Mouse (Mus musculus): ENCODE data around the gene Dao.

The Dao gene

DNA sequence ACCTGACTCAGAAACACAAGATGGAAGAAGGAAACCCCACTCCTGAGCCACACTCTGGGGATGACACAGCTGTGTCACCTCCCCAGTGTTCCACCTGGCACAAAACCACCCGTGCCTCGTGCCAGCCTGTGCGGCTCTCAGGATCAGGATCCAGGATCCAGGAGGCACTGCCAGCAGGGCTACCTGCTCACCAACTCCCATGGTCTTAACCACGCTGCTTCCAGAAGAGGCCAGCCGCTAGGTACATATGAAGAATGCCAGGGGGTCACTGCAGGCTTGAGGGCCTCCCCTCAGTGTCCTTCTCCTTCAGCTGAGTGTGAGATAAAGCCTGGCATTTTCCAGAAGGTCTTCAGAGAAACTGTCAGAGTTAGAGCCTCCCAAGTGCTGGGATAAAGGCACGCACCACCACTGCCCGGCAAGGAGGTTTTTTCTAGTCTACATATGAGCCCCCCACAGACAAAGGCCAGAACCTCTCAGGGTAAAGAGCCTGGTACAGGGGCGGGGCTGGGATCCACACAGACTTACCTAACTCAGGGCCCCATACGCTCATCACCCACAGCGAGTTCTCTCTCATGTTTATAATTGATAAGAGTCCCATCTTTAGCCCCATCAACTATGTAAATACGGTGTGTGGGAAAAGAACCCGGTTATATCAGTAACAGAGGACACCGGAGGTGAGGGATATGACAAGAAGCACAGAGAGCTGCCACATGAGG is 19.3 kb upstream of the Dao start:
- DNase-seq (ENCODE audit: low spot score), result no peak

DNA sequence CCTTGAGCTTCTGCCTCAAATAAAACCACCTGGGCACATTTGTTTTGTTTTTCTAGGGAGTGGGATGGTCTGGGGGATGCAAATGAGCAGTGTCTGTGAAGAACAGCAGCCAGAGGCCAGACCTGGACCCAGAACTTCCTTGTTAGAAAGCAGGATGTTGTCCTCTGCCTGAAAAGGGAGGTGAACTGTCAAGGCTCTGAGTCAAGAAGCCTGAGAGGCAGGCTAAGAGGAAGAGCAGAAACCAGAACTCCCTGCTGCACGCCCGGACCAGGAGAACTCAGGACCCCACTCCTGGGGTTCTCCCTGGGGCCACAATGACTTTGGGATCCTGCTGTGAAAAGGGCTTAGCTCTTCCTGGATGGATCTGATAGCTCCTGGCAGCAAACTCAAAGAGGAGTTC is 17.8 kb upstream of the Dao start:
- DNase-seq (ENCODE audit: low spot score), result no peak

DNA sequence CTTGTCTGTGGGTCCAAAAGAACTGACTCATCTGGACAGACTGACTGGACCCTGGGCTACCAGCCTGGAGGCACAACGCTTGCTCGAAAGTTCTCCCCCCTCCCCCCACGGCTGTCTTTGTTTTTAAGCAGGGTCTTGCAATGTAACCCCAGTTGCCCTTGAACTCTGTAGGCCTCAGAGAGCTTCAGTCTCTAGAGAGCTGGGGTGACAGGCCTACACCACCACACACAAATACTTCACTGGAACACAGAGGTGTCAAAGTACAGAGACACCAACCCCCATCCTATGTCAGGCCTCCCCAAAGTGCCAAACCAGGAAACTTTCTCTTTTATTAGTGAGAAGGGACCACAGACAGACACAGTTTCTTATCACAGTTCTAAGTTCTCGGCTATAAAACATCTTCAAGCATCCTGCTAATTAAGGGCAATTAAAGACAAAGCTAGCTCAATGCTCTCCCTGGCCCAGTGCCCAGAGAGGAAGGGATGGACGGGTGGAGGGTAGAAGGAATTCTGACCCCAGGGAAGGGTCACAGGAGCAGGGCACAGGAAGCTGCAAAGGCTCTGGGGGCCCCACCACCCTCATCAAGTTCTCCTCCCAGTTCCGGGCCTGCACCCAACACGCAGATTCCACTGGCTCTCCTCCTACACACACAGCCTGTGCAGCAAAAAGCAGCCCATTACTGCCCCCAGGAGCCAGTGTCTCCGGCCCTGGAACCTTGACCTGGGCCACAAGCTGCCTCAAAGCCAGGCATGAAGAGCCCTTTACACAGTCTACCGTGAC is 17.1 kb upstream of the Dao start:
- DNase-seq (ENCODE audit: low spot score), result no peak

DNA sequence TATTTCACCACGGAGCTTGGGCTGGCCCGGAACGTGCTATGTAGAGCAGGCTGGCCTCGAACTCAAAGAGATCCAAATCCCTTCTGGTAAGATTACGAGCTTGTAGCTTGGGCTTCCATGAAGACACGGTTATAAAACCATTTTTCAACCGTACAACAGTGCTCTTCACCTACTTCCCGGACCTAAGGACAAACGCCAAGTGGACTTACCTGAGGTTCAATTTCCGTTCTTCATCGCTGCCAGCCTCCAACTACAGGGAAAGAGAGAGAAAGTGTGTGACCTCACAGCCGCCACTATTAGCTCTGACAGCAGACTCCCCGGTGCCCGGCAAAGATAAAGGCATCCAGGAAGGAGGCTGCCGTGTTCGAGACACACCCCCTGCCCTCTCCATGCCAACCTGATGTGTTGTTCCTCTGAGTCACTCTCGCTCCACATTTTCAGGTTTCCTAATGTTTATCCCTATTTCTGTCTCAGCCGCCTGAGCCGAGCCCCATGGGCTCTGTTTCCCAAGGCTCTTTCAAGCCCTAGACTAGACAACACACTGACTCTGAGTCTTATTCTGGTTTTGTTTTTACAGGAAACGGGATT is 14.0 kb upstream of the Dao start:
- no peak for DNase-seq (ENCODE audit: low spot score)

DNA sequence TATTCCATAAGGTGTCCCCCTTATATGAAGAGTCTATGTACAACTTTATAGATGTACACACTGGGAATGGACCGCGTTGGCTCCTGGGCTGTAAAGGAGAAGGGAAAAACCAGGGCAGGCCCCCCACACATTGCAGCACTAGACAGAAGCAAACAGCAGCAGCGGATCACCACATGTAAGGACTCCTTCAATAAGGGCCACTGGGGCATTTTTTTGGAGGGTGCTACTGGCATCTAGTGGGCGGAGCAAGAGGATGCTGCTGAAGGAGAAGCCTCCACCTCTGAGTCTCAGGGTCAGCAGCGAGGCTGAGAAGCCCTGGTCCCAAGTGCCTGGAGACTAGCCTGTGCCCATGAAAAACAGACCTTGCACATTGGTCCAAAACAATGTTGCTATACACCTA is 12.9 kb upstream of the Dao start:
- no peak for DNase-seq (ENCODE audit: low spot score)

DNA sequence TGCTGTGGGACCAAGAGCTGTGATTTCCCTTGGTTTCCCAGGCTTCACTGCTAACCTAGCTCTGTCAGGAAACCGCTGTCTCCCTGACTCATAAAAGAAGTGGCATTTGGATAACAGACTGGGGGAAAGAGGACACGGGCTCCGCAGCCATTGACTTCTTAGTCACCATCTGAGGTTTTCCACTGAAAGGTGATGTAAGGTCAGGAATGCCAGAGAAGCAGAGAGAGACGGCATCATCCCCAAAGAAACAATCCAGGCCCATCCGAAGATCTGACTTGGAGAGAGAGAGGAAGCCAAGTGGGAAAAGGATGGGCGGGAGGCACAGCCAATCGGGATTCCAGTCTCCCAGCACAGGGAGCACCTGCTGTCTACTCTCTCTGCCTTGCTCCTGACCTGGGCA is 12.4 kb upstream of the Dao start:
- DNase-seq (ENCODE audit: low spot score), result no peak

DNA sequence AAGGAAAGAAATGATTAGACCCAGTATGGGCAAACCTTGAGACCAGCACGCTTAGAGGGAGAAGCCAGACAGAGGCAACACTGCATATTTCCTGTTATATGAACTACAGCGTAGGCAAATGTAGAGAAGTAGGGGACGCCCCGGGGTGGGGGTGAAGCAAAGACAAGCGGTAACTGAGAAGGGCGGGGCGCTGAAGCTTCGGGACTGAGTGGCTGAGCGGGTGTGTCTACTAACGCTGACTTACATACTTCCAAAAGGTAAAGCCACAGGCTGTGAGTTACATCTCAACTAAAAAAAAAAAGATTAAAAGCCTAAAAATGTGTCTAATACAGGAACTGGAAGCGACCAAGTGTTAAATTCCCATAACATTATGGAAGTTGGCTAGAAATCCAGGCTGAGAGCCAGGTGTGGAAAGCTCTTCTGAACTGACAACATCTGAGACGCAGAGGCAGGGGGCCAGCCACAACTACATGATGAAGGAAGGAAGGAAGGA is 11.1 kb upstream of the Dao start:
- DNase-seq (ENCODE audit: low spot score), result no peak

DNA sequence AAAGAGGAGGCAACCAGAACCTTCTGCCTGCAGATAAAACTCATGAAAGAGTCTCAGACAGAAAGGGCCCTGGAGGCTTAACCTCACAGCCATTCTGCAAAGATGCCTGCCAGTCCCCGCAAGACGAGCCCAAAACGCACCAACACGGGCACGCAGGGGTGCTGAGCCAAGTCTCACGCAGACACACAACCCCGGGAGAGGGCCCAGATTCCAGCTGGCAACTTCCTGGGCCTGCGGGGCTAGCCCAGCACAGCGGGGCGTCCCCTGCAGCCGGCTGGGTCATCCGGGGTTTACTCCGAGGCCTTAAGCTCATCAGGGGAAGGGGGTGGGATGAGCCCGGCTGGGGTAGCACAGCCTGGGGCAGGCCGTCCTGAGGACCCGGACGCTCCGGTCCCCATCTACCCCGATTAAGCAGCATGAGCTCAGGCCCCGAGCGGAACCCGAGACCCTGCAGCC is 10.4 kb upstream of the Dao start:
- DNase-seq (ENCODE audit: low spot score), result no peak

DNA sequence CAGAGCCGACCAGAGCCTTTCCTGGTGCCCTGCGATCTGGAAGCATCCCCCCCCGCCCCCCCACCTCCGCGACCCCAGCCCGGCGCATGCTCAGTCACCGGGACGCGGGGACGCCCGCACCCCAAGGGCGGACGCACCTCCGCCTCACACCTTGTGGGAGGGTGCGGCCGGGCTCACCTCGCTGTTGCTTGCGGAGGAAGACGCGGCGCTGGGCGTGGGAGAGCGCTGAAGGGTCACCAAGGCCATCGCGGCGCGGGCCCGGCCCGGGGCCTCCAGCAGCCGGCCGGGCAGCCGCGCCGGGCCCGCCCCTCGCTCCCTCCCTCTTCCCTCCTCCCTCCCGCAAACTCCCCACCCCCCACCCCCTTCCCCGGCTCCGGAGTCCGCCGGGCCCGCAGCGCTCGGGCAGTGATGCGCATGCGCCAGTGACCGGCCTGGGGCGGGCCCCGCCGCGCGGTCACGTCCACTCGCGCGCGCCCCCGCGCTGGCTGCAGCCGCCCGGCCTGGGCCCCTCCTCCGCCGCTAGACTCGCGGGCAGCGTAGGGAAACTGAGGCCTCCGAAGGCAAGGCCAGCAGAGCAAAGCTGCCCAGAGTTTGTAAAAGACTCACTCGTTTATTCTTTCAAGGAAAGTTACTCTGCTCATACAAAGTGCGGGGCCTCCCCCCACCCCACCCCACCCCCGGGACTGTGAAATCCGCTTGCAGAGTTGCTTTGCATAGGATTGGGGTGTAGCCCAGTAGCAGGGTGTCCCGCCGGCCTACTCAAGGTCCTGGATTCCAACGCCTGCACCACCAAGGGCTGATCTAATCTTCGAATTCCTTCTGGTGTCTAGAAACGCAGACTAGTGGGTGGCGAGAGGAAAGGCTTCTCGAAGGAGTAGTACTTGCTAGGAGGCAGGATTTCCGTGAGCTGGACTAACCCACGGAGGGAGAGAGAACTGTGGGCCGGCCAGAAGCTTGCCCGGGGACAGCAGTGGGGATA is 9.7 kb upstream of the Dao start, which contains the start of gene Ssh1:
TSS of gene Ssh1 (minus strand) at position 408 of the 979 bp plus-strand sequence.
- peak; percentile 86 for DNase-seq (ENCODE audit: low spot score)

DNA sequence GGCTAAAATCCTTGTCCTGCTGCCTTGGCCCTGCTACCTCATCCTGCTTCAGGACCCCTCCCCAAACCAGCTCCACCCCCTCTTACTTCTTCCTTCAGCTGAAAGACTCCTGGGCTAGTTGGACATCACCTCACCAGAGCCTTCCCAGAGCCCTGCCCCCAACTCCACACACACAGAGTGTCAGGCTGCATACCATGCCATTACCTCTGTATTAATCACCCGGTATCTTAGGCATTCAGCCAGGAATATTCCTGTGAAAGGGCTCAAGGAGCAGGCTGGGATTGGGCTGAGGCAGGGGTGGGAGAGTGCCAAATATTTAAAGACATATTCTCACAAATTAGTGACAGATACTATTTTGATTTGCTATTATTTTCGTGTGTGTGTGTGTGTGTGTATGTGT is 7.0 kb upstream of the Dao start:
- DNase-seq (ENCODE audit: low spot score), result no peak

DNA sequence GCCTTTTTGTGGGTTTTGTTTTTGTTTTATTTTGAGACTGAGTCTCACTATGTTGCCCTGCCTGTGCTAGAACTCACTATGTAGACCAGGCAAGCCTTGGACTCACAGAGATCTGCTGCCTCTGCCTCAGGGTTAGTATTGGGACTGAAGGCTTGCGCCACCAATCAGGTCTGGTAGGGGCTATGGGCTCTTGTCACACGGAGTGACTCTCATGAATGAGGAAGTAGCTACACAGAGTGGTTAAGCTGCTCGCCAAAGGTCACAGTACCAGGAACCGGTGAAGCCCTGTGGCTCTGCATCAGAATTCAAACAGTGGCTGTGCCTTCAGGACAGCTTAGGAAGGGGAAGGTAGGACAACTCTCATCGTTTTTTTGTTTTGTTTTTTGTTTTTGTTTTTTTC is 4.1 kb upstream of the Dao start:
- no peak for DNase-seq (ENCODE audit: low spot score)

DNA sequence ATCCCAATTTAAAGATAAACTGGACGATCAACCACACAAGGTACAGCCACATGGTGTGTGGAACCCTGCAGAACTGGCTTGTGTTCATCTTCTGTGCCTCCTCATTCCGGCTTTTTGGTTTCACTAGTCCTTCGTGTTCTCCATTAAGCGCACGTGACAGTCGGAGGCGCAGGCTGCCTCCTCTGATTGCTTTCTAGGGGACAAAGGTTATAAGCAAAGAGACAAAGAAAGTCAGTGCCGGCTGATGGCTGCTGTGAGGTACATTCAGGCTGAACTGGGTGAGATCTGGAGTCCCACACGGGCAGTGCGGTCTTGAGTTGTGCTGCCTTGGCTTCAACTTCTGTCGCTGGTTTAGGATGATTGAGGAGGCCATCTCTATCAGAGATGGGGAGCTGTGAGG is 1.1 kb downstream of the Dao start:
- DNase-seq (ENCODE audit: low spot score), result no peak

DNA sequence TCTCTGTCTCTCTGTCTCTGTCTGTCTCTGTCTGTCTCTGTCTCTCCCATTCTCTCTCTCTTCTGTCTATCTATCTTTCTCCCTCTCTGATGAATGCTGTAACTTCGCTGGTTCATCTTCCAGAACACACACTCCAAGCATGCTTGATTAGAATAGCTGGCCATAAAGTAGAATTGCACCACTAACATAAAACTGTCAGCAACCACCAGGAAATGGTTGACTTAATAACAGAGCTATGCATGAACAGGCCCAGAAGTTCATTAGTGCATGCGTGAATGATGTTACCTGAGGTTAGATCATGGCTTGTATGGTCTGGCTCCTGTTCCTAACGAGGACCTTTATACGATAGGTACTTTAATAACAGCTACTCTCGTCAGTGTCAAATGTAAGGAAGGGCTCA is 1.6 kb downstream of the Dao start:
- DNase-seq (ENCODE audit: low spot score), result no peak

DNA sequence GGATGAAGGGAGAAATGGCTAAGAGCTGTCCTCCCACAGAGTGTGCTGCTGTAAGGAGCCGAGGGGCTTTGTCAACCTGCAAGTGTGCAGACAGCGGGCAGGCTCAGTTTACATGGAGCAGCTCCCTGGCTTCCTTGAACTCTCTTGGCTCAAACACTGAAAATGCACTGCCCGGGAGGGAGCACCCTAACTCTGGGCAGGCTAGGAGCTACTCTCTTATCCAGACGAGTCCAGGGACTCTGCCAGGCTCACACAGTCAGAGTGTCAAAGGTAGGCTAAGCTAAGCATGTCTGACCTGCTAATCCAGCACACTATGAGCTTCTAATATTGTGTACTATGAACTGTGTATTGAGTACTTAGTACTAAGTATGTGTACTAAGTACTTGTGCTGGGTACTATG is 3.5 kb downstream of the Dao start:
- no peak for DNase-seq (ENCODE audit: low spot score)

DNA sequence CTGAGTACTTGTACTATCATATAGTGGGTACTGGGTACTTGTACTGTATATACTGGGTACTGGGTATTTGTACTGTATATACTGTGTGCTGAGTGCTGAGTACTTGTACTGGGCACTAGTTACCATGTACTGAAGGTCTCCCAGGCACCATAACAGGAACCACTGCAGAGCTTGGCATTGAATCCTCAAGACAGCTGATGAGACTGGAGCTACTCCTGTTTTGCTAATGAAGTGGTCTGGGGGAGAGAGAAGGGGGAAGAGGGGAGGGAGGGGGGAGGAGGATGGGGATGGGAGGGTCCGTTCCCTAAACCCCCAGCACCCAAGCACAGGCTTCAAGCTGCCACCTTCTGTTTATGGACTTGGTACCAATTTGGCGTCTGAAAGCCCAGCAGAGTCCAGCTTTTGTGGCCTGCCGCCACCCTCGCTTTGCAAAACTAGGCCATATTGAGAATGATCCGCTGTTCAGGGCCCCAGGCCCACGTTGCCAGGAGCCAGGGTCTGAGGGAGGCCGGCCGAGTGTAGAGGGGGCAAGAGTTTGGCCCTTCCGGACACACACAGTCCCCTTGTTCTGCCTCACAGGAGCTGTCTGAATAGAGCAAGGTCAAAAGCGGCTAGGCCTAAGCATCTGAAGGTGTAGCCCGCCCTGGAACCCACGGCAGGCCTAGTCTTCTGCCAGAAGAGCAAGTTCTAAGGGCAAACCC is 4.4 kb downstream of the Dao start:
- no peak for DNase-seq (ENCODE audit: low spot score)

DNA sequence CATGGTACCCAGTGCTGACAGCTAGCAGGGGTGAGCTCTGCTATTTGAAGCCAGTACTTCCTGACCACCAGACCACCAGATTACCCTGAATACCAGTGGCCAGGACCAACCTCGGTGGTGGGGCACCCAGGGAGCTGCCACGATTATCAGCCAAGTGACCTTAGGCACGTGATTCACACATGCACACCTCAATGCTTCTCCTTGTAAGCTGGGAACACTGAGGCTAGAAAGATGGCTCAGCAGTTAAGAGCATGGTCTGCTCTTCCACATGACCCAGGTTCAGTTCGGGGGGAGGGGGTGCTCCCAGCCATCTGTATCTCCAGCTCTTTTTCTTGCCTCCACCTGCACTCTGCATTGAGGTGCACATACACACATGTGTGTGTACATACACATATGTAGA is 5.5 kb downstream of the Dao start:
- no peak for DNase-seq (ENCODE audit: low spot score)

DNA sequence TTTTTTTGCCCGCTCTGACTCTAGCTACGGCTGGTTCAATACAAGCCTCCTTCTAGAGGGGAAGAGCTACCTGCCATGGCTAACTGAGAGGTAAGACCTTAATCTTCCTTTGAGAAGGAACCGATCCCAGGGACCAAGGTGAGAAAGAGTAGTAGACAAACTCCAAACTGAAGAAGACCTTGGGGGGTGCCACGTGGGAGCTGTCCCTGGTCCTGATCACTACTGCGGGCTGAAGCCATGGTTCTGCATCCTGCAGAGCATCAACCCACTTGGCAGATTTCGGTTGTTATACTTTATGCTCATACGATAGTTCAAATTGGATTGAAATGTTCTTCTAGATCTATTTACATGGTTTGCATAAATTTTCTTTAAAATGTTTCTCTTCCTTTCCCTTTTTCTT is 11.6 kb downstream of the Dao start:
- DNase-seq (ENCODE audit: low spot score), result no peak

DNA sequence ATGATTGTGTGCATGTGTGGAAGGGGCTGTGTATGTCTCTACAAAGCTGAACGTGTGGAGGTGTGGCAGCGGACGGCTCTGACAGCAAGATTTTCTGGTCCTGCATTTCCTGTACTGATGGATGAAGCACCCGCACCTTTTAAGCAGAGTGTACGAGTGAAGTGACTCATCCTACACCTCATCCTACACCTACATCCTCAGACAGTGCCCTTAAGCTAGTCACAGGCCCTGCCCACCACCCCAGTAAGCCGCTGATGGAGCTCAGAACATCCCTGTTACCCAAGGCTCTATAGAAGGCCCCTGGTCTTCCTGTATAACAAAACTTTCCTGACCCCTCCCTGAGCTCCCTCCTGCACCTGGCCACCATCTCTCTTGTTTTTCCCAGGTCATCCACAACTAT is 20.9 kb downstream of the Dao start:
- DNase-seq (ENCODE audit: low spot score), result no peak

DNA sequence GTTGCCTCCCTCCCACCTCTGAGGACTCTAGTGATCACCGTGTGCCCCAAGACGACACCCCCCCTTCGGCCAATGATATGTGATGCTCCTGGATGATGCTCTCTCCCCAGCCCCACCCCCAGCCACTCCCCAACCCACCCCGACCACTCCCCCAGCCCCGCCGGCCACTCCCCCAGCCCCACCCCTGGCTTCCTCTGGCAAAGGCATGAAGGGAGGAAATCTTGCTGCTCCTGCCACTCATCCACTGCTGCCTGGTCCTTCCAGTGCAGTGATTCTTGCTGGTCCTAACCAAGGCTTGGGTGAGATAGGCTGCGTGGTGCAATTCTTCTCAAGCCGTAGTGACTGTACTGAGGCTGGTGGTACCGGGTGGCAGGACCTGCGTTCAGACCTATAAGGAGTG is 21.4 kb downstream of the Dao start:
- no peak for DNase-seq (ENCODE audit: low spot score)

DNA sequence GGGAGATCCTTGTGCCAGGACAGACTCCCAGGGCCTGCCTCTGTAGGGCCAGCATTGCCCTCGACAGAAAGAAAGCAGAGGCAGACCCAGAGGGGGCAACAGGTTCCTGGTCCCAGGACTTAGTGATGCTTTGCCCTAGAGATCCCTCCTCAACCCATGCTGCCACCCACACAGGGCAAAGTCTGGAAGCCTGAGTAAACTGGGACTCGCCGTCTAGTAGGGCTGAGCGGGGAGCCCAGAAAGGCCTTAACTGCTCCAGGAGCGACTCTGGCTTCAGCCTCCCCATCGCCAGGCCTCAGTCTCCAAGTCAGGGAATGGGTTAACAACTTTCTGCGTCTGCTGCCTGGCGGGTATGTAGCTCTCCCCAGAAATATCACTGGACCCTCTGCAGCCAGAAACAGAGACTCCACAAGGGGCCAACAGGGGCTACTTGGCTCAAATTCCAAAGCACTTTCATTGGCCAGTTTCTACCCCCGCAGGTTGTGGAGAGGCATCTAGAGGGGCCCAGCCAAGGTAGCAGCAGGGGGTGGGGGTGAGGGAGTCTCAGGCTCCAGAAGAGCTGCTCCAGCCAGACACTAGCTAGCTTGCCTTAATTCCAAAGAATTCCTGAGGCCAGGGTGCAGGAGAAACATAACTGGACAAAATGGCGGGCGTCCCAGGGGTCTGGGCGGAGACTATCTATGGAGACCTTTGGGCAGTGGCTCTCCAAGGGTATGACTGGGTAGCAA is 23.9 kb downstream of the Dao start:
- DNase-seq (ENCODE audit: low spot score), result no peak

DNA sequence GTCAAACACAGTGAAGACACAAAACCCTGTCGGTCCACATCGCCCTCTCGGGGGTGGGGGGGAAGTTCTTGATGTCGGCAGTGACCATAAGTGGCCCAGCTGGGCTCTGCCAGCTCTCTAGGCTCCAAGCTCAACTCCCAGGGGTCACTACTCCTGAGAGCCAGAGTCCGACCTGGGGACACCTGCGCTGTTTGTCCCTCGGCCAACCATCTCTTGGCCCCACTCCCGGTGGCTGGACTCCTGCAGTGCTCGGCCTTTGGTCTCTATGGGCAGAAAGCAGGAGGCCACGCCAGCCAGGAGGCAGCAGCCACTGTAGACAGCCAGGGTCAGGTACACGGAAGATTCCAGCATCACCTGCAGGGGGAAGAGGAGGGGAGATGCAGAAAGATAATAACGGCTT is 24.6 kb downstream of the Dao start:
- DNase-seq (ENCODE audit: low spot score), result no peak
